Mouse (Mus musculus) liver, embryonic 14.5 days (tissue): ENCODE measurements around the gene Tigd3. TPM values are rescaled to one million over a fixed set of nuclear protein-coding genes. Genes with fewer than 3 reads are reported as not detected.

Experiments used
- ATAC-seq: fragments of 200-750 bp; cut with Nextera tagmentation; 2 replicates; pipeline ENCODE4 v1.8.0; 2017; ENCODE audit warnings: moderate number of reproducible peaks, mild to moderate bottlenecking, moderate library complexity; ENCODE audit not compliant: insufficient read depth
- DNase-seq, 3 experiments: peaks; one replicate each; pipeline ENCODE4 v3.0.0-alpha.2; 2012 to 2013; ENCODE audit warnings: low read depth in 3 of 3, low spot score in 3 of 3
- H3K27ac ChIP-seq: fragments of 300-500 bp; sonication (generic); 2 replicates; pipeline ENCODE4 v1.5.1; 2014; ENCODE audit warnings: moderate library complexity, mild to moderate bottlenecking, control low read depth, inconsistent platforms
- H3K27me3 ChIP-seq: fragments of 300-500 bp; sonication (generic); 2 replicates; pipeline ENCODE4 v1.6.1; 2014; ENCODE audit warnings: mild to moderate bottlenecking, low read length, moderate library complexity; ENCODE audit not compliant: control insufficient read depth, insufficient read depth
- H3K36me3 ChIP-seq: fragments of 300-500 bp; sonication (generic); replicated peaks from 2 replicates; pipeline ENCODE4 v1.6.1; 2014; ENCODE audit warnings: low read depth; ENCODE audit not compliant: control insufficient read depth, insufficient read depth
- H3K4me1 ChIP-seq, 2 experiments: fragments of 200-500 bp in 1 of 2; fragments of 300-500 bp in 1 of 2; sonication (generic) in 1 of 2; replicated peaks; 2 replicates each; pipeline ENCODE4 v1.6.1; 2012 to 2014; ENCODE audit warnings: antibody characterized with exemption in 1 of 2, inconsistent platforms in 1 of 2, low read length in 1 of 2; ENCODE audit not compliant: control insufficient read depth in 2 of 2, insufficient read depth in 2 of 2
- H3K4me2 ChIP-seq: fragments of 300-500 bp; sonication (generic); 2 replicates; pipeline ENCODE4 v1.6.1; 2014; ENCODE audit warnings: low read depth, mild to moderate bottlenecking, control low read depth, moderate library complexity
- H3K4me3 ChIP-seq, 2 experiments: fragments of 200-500 bp in 1 of 2; fragments of 300-500 bp in 1 of 2; sonication (generic) in 1 of 2; 2 replicates each; pipeline ENCODE4 v1.5.1; 2012 to 2014; ENCODE audit warnings: low read depth in 2 of 2, low read length in 2 of 2, mild to moderate bottlenecking in 2 of 2, control low read depth in 1 of 2, inconsistent platforms in 1 of 2, moderate library complexity in 1 of 2; ENCODE audit not compliant: insufficient read depth in 1 of 2
- H3K9ac ChIP-seq: fragments of 300-500 bp; sonication (generic); replicated peaks from 2 replicates; pipeline ENCODE4 v1.6.1; 2014; ENCODE audit warnings: mild to moderate bottlenecking, control low read depth, moderate library complexity
- H3K9me3 ChIP-seq: fragments of 300-500 bp; sonication (generic); 2 replicates; pipeline ENCODE4 v1.6.1; 2016; ENCODE audit warnings: low read length, mixed read lengths; ENCODE audit not compliant: control insufficient read depth
- CTCF ChIP-seq: IDR thresholded peaks from 2 replicates; pipeline ENCODE4 v1.5.1; 2016; ENCODE audit warnings: antibody characterized with exemption, low read depth, control low read depth
- EP300 ChIP-seq: IDR thresholded peaks from 2 replicates; pipeline ENCODE4 v1.6.1; 2016; ENCODE audit warnings: antibody characterized with exemption, low read depth
- whole genome bisulfite sequencing: fragments of 180-500 bp; shearing (Covaris S2); extraction: QIAGEN DNeasy Blood & Tissue Kit; methylation state at CpG from one replicate; pipeline ENCODE4 v1.1.7; 2014; ENCODE audit not compliant: insufficient replicate concordance; 5-methylcytosine and 5-hydroxymethylcytosine counted together
- polyA plus RNA-seq, 2 experiments: library from polyadenylated mRNA; depleted of rRNA in 1 of 2; stranded (reverse) in 1 of 2; unstranded in 1 of 2; fragments of >200 nt; fragmentation: Nextera tagmentation in 1 of 2; extraction: Ambion mirVana in 1 of 2; gene quantifications; 2 replicates each; pipeline versions ENCODE4 v1.2.1 to v1.2.3; 2012 to 2014

The Tigd3 gene
- polyA plus RNA-seq, 2 experiments: 1.1 to 2.4 TPM

DNA sequence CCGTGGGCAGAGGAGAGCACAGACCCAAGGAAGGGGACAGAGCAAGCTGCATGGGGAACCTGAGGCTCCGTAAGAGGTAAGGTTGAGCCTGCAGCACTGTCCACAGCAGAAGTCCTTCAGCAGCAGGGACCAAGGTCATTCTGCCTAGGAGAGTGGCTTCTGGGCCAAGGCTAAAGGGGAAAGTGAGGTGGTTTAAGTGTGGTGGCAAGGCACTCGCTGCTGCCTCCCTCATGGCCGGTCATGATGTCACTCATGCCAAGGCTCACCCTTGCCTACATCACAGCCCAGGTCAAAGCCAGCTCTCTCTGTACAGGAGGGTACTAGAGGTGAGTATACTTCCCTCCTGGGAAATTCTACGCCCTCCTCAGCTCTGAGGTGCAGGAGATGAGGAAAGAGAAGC lies 30.2 kb downstream of the Tigd3 start:
- no peak overlapping the region for H3K9ac ChIP-seq

DNA sequence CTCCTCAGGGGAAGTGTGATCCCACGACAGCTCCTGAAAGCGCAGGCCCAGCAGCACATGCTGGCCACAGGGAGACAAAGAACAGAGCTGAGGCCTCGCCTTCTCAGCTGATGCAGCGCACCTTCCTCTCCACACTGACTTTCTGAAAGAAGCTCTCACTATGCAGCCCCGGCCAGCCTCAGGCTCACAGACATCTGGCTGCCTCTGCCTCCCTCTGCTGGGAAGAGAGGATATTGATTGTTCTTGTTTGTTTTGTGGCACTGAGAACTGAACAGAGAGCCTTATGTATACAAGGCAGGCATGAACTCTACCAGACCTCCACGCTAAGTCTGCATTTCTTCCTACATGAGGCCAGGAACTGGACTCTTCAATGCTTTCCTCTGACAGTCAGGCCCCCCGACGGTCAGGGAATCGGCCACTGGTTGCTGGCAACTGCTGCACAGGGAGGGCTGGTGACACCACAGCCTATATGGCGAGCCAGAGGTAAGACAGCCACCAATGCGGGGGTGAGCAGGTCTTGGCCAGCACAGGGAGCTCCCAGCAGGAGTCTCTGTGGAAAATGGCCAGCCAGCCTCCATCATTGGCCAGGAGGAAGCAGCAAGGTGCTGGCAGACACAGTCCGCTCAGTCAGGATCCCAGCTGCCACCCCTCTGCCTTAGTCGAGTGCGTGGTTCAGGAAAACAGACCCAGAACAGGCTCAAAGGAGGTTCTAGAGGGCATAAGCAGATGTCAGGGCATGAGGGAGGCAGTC lies 31.4 kb downstream of the Tigd3 start:
- DNase-seq (no peak), ATAC-seq (no peak)
- H3K9ac ChIP-seq: no peak overlapping the region
- H3K4me3 ChIP-seq: no peak overlapping the region
- H3K4me2 ChIP-seq: no peak overlapping the region
- H3K4me1 ChIP-seq: no peaks in the 10 kb centered on the region
- TF ChIP-seq EP300: no peak
- peak; percentile 34; the same call in 1 of the 2 replicates for TF ChIP-seq CTCF
- WGBS: 86% methylated on average over 14 of the region's 14 CpGs
- H3K27ac ChIP-seq: no peak overlapping the region
- H3K9me3 ChIP-seq: no peaks in the 10 kb centered on the region
- peaks cover 14% of the 10 kb centered on the region for H3K36me3 ChIP-seq
- H3K27me3 ChIP-seq: no peaks in the 10 kb centered on the region

More for the DNA sequence above, 30.2 kb downstream of the Tigd3 start:
- Histone ChIP-seq H3K36me3 (peaks cover 14% of the 10 kb centered on the region), H3K27ac (no peak overlapping the region), H3K27me3 (no peaks in the 10 kb centered on the region), H3K4me3 (no peak overlapping the region), H3K9me3 (no peaks in the 10 kb centered on the region), H3K4me1 (no peaks in the 10 kb centered on the region), H3K4me2 (no peak overlapping the region)
- TF ChIP-seq CTCF (no peak), EP300 (no peak)
- WGBS: 89% methylated on average over 5 of the region's 5 CpGs
- DNase-seq (no peak), ATAC-seq (no peak)

DNA sequence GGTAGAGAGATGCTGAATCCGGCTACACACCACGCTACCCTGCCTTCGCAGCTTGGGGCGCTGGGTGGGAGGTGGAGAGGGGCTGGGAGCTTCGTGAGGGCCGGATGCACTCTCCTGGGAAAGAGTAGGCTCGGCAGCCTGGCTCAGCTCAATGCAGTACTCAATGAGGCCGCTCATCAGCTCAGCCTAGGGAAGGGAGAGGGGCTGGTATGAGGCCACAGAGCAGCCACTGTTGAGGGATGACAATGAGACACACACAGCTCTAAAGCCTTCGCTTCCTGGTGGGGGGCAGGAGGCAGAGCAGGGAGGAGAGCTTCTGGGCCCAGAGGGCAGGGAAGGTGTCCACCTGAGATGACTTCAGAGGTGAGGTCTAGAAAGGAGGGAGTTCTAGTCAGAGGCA lies 37.3 kb downstream of the Tigd3 start:
- peaks cover 6% of the 10 kb centered on the region for H3K36me3 ChIP-seq

DNA sequence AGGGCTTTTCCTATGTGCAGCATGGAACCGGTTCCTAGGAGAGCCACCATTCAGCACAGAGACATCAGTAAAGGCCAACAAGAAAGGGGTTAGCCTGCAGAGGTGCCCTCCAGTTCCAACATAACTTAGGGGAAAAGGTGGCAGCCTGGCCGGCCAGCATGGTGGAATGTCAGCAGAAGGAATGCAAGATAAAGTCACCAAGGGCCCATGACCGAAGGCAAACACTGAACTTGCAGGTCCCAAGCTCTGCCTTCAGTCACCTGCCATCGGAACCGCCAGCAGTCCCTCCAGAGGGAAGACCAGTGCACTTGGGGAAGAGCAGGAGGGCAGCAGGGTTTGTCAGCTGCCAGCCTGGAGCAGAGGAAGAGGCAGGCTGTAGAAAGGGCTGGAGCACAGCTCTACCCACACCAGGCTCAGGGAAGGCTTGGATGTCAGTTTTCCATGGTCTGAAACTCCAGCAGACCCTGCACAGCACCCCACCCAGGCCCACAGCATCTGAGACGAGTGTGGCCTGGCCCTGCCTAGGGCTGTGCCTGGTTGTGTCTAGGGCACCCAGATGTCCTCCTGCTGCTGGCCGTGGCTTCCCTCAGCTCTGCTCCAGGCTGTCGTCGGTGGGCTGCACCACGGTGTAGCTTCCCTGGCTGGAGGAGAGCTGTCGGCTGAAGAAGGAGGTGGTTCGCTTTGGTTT lies 41.8 kb downstream of the Tigd3 start:
- Histone ChIP-seq H3K9me3 (no peaks in the 10 kb centered on the region), H3K36me3 (no peaks in the 10 kb centered on the region), H3K27me3 (no peaks in the 10 kb centered on the region), H3K27ac (no peak overlapping the region), H3K4me2 (no peak overlapping the region), H3K9ac (peak overlapping the region; percentile 35; the same call in 1 of the 2 replicates), H3K4me1 (peaks cover 37 to 39% of the 10 kb centered on the region in 2 experiments), H3K4me3 (no peak overlapping the region)
- ATAC-seq: no peak
- 73% methylated on average over 12 of the region's 12 CpGs for WGBS
- DNase-seq: no peak
- no peak for TF ChIP-seq CTCF
- no peak for TF ChIP-seq EP300

More for the DNA sequence above, 37.3 kb downstream of the Tigd3 start:
- Histone ChIP-seq H3K4me1 (peaks cover 4 to 5% of the 10 kb centered on the region in 2 experiments; a peak in 3 of 4 replicates), H3K9me3 (no peaks in the 10 kb centered on the region), H3K4me2 (no peak overlapping the region), H3K27me3 (no peaks in the 10 kb centered on the region), H3K9ac (no peak overlapping the region), H3K4me3 (no peak overlapping the region), H3K27ac (no peak overlapping the region)
- ATAC-seq (no peak), DNase-seq (no peak)
- WGBS: 75% methylated on average over 9 of the region's 9 CpGs
- TF ChIP-seq EP300 (no peak), CTCF (no peak)

DNA sequence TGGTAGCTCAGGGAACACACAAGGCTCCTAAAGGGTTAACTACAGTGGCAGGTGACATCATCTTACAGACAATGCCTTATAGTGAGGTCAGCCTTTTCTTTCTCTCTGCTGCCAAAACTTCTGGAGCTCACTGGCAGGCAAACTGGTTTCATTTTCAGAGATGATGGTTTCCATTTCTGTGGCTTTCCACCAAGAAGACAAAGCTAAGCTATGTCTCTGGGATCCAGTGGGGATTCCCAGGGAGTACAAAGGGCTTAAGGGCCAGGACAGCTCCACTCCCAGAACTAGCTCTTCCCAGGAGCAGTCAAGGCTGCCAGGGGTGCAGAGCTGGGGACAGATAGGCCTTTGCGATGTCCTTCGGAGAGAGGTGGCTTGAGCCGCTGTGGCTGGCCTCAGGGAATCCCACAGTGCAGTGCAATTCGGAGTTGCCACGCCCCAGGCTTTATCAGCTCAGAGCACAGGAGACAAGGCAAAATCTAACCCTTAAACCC lies 42.4 kb downstream of the Tigd3 start:
- Histone ChIP-seq H3K4me2 (peak overlapping the region; percentile 40), H3K27me3 (no peaks in the 10 kb centered on the region), H3K9ac (peak overlapping the region; percentile 35), H3K27ac (no peak overlapping the region), H3K36me3 (no peaks in the 10 kb centered on the region), H3K4me3 (no peak overlapping the region), H3K9me3 (no peaks in the 10 kb centered on the region), H3K4me1 (peaks cover 44 to 46% of the 10 kb centered on the region in 2 experiments)
- no peak for TF ChIP-seq EP300
- no peak for TF ChIP-seq CTCF
- no peak for ATAC-seq
- WGBS: 25% methylated on average over 5 of the region's 5 CpGs
- no peak for DNase-seq
